Mouse (Mus musculus) heart, adult 8-10 months (tissue): ENCODE data around the gene Trappc10. TPM values are rescaled to one million over a fixed set of nuclear protein-coding genes. Genes with fewer than 3 reads are reported as not detected.

Experiments used
- DNase-seq: peaks from one replicate; pipeline ENCODE4 v3.0.0; 2022; ENCODE audit warnings: low spot score
- total RNA-seq, 4 experiments: library from RNA; stranded (reverse); gene quantifications; 2 replicates each; pipeline ENCODE4 v1.2.4; 2022

Gene Trappc10
- total RNA-seq, result 10 to 100 TPM; 43.6 to 62.3 (median 52.9) TPM

DNA sequence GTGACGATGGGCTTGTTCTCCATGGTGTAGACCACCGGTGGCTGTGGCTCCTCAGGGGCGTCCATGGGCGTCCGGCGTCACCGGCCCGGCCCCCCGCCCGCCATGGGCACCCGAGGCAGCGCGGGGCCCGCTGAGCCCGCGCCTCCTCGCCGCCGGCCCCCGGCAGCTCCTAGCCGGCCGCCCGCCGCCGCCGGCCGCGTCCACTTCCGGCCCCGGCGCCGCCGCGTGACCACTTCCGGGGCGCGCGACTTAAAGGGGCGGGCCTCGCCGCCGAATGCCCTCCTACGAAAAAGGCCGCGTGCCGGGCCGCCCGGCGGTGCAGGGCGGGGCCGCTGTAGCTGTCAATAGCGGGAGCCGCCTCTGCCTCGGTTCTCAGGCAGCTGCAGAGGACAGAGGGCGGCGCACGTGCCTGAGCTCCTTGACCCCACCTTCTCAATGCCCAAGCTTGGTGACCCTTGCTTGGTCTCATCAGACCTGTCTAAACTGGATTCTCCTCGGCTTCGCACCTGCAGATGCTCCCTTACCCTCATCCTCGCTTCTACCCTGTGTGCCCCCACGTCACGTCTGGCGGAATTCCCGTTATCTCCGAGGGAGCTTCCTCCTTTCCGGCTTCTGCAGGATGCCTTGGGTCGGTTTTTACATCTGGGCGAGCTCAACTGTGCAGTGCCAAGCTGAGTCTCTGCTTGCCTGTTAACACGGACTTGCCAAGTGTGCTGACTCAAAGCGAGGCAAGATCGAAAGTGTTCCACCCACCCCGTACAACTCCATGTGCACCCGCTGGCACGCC, at the start of gene Trappc10:
Gene Trappc10 (minus strand): TSS at position 204 of the 787 bp plus-strand sequence.
- peak; percentile 82 for DNase-seq

DNA sequence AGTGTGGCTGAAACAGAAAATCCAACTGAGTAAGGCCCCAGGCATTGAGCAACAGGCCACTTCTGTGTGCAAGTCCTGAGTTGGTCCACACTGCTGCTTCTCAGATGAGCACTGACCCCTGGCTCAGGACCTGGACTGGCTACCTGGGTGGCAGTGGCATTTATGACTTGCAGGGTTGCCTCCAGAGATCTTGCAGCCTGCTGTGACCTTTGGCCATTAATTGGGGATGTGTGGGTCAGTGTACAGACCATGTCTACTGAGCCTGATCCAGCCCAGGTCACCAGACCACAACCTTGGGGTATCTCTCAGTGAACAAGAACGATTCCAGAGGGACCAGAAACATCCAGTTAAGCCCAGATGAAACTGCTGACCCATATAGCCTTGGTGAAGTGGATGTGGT, 49.1 kb upstream of the Trappc10 start:
- no peak for DNase-seq

DNA sequence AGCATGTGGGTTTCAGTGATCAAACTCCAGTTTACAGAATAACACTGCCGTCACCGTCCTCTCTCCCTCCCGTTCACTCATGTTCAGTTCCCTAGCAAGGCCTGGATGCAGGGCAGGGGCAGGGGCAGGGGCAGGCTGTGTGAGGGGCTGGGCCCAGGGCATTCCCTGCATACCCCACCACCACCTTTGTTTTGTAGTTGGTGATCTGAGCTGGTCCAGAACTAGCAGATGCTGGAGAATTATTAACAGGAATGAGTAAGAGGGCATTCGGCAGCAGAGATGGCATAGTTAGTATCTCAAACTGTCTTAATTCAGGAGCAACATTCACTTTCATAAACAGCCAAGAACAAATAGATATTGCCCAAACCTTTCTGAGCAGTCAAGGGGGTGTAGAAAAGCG, 47.9 kb upstream of the Trappc10 start:
- no peak for DNase-seq

DNA sequence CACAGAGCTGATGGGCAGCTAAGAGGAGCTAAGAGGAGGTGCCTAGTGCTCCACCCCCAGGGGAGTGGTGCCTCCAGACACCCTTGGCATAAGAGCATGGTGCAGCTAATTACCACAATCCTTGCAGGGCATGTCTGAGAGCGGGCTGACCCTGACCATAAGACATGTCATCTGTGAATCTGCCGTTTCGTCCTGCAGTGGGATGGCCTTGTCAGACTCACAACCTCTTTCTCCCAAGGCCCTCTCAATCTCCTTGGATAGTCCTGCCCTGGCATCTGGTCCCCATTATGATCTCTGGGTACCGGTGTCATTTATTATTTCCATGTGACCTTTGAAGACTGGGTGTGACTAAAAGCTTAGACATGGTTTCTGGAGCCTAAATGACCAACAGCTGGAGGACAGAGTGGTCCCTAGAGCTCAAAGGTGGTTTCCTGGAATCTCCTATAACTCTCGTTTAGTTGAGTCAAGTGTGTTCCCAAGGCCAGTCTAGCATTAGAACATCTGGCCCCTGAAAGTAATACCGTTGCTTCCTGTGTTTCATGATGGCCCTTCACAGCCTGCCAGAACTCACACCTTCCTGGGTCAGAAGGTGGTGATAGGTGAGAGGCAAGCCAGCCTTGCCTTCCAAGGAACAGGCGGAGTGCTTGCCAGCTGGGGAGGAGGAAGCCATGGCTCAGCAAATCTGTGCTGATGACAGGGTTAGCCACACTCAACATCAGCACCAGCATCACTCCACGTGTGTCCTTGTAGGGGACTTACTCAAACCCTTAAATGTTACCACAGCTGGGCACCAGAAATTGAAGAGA, 46.5 kb upstream of the Trappc10 start:
- DNase-seq, result no peak

DNA sequence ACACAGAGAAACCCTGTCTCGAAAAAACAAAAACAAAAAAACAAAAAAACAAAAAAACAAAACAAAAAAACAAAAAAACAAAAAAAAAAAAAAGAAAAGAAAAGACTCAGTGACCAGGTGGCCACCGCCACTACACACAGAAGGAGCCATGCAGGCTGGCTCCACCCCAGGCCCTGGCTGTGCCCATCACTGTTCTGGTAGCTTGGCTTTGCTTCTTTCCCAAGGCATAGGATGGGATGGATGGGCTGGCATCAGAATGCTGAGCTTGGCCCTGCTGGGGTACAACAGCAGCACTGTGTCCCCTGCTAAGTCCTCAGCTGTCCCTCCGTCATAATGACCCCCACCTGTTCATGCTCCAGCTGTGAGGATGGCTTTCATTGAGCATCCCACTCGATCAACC, 44.5 kb upstream of the Trappc10 start:
- DNase-seq, result no peak

DNA sequence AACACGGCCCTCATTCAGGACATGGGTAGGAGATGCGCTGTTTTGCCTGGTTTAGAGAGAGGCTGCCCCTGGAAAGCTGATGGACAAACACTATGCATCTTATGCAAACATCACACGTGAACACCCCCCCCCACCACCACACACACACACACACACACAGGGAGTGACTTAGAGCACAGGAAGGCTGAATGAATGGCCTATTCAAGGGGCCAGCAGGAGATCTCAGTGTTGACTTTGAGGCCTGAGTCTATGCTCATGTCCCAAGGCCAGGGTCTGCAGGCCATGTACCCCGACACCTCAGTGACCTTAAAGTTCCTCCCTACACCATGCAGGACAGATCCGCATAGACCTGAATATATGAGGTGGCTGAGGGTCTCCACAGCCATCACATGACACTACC, 43.7 kb upstream of the Trappc10 start:
- no peak for DNase-seq

DNA sequence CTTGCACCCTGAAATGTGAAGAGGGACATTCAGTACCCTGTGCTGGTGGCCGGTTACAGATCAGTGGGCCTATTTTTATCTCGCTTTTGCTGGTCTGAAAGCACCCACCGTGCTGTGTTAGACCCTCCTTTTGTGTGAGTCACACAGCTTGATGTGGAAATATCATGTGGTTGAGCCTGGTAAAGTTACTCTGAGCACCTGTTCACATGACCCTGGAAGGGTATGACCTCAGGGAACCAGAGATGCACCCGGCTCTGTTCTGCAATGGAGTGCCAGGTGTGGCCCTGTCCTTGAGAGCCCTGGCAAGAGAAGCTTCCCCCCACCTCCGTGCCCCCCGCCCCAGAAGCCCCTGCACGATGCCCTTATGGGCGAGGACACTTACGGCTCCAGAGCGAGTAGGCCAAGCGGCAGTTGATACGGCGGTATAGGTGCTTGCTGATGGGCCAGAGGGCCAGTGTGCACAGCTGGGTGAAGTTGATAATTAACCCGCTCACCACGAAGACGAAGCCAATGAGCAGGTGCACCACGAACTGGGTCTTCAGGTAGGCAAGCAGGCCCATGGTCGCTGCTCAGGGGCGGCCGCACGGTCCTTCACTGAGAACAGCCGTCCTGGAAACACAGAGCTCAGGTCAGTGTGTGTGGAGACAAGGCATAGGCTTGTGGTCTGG, 43.2 kb upstream of the Trappc10 start:
- DNase-seq, result no peak

DNA sequence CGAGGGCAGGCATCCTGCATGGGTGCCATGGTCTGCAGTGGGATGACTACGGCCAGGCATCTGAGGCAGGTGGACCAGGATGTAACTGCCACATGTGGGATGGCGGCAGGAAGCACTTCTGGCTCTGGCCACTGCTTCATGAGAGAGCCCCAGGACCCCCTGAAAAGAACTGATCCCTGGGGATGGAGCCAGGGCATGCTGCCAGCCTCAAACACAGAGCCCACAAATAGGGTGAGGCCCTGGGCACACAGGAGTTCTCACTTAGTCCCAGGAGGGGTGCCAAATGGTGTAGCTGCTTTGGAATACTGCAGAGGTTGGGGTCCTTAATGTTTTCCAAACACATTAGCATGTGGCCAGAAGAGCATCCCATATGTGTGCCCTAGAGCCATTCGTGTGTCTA, 41.5 kb upstream of the Trappc10 start:
- DNase-seq, result no peak

DNA sequence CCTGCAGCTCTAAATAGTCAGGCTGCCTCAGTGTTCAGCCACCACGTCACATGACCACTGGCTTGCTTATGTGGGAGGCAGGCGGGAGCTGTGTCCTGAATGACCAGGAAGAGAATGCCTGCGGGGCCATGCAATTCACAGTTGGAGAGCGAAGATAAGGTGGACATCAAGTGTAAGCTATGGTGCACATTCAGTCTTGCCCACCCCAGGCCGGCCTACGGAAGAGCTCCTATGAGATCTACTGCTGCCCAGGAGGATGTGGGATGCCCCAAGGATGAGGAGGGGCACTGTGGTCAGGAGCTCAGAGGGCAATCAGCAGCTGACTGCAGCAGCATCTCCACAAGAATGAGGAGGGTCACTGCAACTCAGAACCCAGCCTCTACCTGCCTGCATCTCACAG, 41.0 kb upstream of the Trappc10 start:
- DNase-seq, result no peak

DNA sequence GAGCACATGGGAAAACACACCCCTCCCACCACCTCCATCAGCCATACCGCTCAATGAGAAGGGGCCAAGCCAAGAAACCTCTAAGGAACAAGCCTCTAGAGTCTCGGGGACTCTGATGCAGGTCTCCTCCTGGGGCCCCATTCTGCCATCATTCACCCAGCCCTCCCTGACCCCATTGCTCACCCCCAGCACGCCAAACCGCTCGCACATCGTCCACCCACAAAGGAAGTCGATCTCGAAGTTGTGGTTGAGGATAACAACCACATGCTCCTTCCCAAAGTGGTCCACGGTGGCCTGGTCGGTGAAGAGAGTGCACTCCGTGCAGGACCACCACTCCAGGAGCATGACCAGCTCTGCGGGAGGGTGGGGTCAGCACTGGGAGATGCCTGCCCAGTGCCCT, 40.4 kb upstream of the Trappc10 start:
- DNase-seq, result no peak

DNA sequence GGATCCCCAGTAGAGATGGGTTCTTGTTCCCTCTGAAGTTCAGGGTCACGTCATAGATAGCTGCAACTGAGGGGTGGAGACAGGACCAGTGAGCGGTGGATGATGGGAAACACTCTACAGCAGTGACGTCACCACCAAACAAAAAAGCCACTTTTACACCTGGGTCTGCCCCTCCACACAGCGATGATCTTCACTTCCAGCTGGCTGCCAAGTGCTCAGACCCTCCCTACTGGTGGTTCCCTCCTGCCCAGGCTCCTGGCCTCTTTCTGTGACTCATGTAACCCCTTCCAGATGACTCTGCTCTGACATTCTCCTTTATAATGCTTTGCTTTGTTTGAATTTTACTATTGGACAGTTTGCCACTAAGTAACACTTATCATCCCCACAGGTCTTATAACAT, 38.0 kb upstream of the Trappc10 start:
- no peak for DNase-seq

DNA sequence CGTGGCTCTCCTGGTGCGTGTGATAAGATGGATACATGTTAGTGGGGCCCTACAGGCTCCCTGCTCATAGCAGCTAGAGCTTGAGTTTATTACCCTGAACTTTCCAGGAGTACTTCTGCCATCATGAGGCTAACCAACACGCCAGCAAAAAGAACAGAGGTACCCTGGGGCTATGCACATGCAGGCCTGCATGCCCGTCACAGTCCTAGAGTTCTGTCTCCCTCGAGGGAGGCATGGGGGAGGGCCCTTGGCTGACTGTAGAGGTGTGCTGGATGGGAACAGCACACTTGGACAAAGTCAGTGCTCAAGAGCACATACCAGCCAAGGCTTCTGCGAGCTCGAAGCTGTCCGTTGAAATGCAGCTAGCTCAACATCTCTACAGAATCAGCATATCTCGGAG, 36.0 kb upstream of the Trappc10 start:
- DNase-seq, result no peak

DNA sequence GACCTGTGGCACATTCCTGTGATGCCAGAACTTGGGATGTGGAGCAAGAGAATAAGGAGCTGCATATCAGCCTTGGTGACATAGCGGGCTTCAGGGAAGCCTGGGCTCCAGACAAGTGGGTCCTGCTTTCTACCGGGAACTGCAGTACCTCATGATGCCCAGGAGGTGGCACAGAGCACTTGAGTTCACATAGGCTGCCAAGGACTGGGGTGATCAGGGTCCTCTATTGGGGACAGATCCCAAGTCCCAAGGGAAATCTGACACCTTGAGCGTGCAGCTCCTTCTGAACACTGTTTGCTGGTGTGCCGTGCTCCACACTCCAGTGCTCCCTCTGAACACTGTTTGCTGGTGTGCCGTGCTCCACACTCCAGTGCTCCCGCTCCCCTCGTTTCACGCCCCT, 34.8 kb upstream of the Trappc10 start:
- peak; percentile 27 for DNase-seq

DNA sequence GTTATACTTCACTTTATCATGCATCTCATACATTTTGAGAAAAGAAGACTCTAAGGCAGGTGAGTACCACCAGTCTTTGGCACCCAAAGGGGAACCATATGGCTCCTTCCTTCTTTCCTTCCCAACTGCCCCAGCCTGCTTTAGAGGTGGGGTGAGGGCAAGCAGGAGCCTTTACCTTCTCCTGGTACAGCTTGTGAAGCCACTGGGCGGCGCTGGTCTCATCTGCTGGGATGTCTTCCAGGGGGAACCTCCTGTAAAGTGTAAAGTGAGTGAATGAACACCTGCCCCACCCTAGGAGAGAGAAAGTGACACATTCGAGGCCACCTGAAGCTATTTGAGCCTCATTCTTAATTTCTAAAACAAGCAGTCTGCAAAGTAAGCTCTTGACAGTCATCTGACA, 33.4 kb upstream of the Trappc10 start:
- DNase-seq, result no peak

DNA sequence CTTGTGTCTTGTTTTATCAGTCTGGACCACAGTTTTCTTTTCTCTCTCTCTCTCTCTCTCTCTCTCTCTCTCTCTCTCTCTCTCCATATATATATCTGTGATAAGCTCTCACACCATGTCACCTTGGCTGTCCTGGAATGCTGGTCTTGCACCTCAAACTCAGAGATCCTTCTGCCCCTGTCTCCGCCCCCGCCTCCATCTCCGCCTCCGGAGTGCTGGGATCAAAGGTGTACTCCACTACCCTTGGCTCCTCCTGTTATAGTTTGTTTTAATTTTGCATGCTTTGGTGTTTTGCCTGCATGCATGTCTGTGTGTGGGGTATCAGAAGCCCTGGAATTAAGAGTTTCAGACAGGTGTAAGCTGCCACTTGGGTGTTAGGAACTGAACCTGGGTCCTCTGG, 31.8 kb upstream of the Trappc10 start:
- no peak for DNase-seq

DNA sequence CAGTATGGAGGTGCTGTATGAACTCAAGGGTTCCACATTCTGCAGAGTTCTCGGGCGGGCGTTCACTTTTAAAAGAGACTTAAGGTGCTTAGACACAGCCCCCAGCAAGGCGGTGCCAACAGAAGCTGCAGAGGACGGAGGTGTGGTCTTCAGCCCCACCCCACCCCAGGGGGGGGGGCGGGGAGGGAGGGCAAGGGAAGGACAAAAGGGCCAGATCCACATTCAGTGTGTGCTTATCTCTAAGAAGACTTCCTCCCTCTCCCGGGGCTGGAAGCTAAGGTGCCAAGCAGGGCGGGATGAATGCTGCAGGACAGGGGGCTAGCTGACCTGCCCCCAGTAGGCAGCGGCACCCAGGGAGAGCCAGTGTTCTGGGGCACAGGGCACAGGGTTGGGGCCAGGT, 28.5 kb upstream of the Trappc10 start:
- no peak for DNase-seq

DNA sequence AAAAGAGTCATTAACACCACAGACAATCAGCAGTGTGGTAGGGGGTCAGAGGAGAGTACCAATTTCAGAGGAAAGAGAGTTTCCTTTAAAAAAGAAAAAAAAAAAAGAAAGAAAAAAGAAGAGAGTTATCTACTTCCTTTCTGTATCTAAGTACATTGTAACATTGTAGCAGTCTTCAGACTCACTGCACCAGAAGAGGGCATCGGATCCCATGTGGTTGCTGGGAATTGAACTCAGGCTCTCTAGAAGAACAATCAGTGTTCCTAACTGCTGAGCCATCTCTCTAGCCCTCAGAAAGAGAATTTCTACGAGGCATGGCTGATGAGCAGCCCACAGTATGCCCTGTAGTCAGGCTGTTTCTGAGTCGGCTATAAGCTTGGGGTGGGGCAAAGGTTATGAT, 21.4 kb upstream of the Trappc10 start:
- no peak for DNase-seq

DNA sequence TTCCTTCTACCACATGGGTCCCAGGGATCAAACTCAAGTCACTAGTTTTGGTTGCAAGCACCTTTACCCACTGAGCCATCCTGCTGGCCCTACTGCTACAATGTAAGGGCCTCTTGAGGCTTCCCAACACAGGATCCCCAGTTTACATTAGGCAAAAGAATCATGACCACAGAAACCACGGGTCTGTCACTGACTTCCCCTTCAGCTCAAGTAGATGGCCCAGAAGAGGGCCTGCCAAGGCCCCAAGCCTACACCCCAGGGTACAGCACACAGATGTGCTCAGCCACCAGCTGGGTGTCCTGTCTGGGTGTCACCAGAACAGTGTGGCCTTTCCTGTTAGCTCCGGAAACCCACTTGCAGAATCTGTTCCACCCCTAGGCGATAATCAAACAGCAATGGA, 20.3 kb upstream of the Trappc10 start:
- DNase-seq, result no peak

DNA sequence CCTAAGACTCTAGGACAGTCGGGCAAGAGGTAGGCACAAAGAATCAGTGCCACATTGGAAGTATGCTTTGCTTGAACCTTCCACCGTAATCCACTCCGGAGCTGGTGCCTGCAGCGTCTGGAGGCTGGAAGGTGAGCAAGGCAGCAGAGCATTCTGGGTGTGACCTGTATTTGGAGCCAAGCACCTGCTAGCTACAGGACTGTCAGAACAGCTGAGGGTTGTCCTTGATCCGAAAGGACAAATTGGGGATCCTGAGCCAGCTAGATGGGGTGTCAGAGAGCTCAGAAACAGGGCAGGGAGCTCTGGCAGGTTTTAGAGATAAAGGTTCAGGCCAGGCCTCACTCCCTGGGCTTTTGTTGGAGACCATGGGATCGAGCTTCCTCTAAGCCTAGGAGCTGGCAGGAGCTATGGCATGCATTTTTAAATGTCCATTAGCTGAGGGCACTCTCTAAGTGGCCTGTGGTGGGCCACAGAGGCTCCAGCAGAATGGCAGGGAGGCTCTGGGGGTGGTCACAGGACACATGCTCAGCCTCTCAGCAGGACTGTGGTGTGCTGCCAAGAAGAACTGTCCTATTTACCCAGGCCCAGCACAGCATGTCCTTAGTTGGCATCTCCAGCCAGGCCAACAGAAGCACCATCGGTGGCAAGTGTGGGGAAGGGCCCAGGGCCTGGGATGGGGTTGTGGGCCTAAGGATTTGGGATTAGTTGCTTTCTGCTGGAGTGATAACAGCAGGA, 16.6 kb upstream of the Trappc10 start:
- DNase-seq, result peak; percentile 25

DNA sequence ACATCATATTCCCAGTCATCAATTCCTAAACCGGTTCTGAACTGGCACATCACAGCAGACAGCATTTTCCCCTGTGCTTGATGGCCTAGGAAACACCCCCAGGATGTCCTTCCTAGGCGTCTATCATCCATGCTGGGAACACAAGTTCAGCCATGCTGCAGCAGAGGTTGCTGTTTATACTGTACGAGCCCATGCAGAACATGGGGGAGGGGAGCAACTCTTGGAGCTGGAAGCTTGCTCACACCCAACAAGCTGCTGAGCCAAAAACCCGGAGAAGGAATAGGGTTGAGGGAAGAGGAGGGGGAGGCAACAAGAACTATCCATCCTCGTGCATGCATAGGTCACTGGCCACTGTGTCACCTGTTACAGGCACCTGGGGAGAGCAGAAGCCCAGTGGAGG, 15.9 kb upstream of the Trappc10 start:
- DNase-seq, result no peak

DNA sequence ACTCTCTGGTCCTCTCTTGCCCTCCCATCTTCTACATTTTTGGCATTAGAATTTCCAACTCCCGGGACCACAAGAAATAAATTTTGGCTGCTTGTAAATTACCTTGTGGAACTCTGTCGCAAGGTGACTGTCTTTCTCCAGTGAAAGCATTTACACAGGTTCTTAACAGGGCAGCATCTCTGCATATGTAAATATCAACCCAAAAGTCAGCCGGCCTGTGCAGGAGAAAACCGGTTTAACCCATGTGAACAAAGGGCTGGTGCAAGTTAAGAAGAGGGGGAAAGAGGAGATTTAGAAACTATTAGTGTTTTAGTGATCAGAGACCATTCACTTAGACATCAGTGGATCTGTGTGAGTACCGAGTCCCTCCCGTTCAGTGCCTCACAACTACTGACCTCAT, 15.3 kb upstream of the Trappc10 start:
- no peak for DNase-seq

DNA sequence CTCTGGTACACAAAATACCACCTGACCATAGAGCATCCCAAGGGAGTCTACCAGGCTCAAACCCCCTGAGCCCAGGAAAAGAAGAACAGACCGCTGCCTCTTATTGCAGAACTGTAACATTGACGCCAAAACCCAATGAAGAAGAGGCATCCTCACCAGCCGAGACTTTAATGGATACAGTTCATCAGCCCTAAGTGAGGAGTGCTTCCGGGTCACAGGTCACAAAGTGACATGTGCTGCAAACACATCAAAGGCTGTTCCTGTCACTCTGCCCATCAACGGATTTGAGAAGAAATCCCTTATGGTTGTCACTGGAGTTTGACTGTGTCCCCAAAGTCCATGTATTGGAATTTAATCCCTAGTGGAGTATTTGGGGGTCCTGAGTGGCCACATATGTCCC, 14.8 kb upstream of the Trappc10 start:
- DNase-seq, result no peak
